Mouse (Mus musculus) layer of hippocampus, adult 8-10 months (tissue): Measurements from ENCODE around the gene Lrrc8c. TPM values are rescaled to one million over a fixed set of nuclear protein-coding genes. Genes with fewer than 3 reads are reported as not detected.
A peak's percentile ranks its signal among the peaks of the same experiment; 100 is the strongest.

Experiments used
- DNase-seq, 2 experiments: peaks; one replicate each; pipeline ENCODE4 v3.0.0; 2022; ENCODE audit warnings: low spot score in 2 of 2
- total RNA-seq, 4 experiments: library from RNA; stranded (reverse); gene quantifications; 2 replicates each; pipeline ENCODE4 v1.2.4; 2022

The Lrrc8c gene
- total RNA-seq, 4 experiments from 2014 or later: 27.1 to 31.0 (median 29.0) TPM

GRCm38 (mm10) chr5:105547115-105547514 is 27.9 kb downstream of the Lrrc8c start:
- no peak for DNase-seq

GRCm38 (mm10) chr5:105551808-105552207 is 32.6 kb downstream of the Lrrc8c start:
- no peak for DNase-seq

- DNase-seq: no peak
These were observed 37.1 kb downstream of the Lrrc8c start for GRCm38 (mm10) chr5:105556291-105556690.

GRCm38 (mm10) chr5:105557346-105557745 is 38.2 kb downstream of the Lrrc8c start:
- DNase-seq: no peak

GRCm38 (mm10) chr5:105557777-105558240 is 38.6 kb downstream of the Lrrc8c start:
- peak; percentile 30 to 34 for DNase-seq

GRCm38 (mm10) chr5:105558517-105558916 is 39.3 kb downstream of the Lrrc8c start:
- no peak for DNase-seq

- no peak for DNase-seq
These were observed 42.7 kb downstream of the Lrrc8c start for GRCm38 (mm10) chr5:105561926-105562325.

- no peak for DNase-seq
These were observed 45.6 kb downstream of the Lrrc8c start for GRCm38 (mm10) chr5:105564761-105565160.

GRCm38 (mm10) chr5:105565824-105566223 is 46.6 kb downstream of the Lrrc8c start:
- no peak for DNase-seq

- no peak for DNase-seq
These were observed 47.7 kb downstream of the Lrrc8c start for GRCm38 (mm10) chr5:105566852-105567412.

- DNase-seq: no peak
These were observed 49.0 kb downstream of the Lrrc8c start for GRCm38 (mm10) chr5:105568043-105568747.

GRCm38 (mm10) chr5:105569168-105569567 is 50.0 kb downstream of the Lrrc8c start:
- DNase-seq: no peak

GRCm38 (mm10) chr5:105572160-105572692 is 53.0 kb downstream of the Lrrc8c start:
- no peak for DNase-seq

- no peak for DNase-seq
These were observed 53.7 kb downstream of the Lrrc8c start for GRCm38 (mm10) chr5:105572876-105573275.

GRCm38 (mm10) chr5:105574835-105575234 is 55.6 kb downstream of the Lrrc8c start:
- no peak for DNase-seq

GRCm38 (mm10) chr5:105575839-105576238 is 56.7 kb downstream of the Lrrc8c start:
- no peak for DNase-seq

- DNase-seq: no peak
These were observed 61.7 kb downstream of the Lrrc8c start for GRCm38 (mm10) chr5:105580909-105581308.

- no peak for DNase-seq
These were observed 66.7 kb downstream of the Lrrc8c start for GRCm38 (mm10) chr5:105585929-105586328.

GRCm38 (mm10) chr5:105586655-105587054 is 67.5 kb downstream of the Lrrc8c start:
- no peak for DNase-seq

GRCm38 (mm10) chr5:105587471-105587870 is 68.3 kb downstream of the Lrrc8c start:
- no peak for DNase-seq

GRCm38 (mm10) chr5:105588683-105589082 is 69.5 kb downstream of the Lrrc8c start:
- no peak for DNase-seq

- no peak for DNase-seq
These were observed 69.9 kb downstream of the Lrrc8c start for GRCm38 (mm10) chr5:105589119-105589518.

GRCm38 (mm10) chr5:105592396-105592795 is 73.2 kb downstream of the Lrrc8c start:
- no peak for DNase-seq
